Mouse (Mus musculus) C2C12 (cell line): ENCODE data around the gene C2cd3.

Experiments
- CTCF ChIP-seq: IDR thresholded peaks from one replicate; pipeline ENCODE4 v1.5.1; 2011; ENCODE audit not compliant: control insufficient read depth, insufficient read depth, insufficient read length
- FOSL1 ChIP-seq: IDR thresholded peaks from one replicate; pipeline ENCODE4 v1.8.0; 2011; ENCODE audit warnings: mild to moderate bottlenecking, low read length; ENCODE audit not compliant: poor library complexity, insufficient read depth, severe bottlenecking
- USF1 ChIP-seq: IDR thresholded peaks from one replicate; pipeline ENCODE4 v1.6.1; 2011; ENCODE audit warnings: low read depth, mild to moderate bottlenecking, control low read depth, moderate library complexity

DNA sequence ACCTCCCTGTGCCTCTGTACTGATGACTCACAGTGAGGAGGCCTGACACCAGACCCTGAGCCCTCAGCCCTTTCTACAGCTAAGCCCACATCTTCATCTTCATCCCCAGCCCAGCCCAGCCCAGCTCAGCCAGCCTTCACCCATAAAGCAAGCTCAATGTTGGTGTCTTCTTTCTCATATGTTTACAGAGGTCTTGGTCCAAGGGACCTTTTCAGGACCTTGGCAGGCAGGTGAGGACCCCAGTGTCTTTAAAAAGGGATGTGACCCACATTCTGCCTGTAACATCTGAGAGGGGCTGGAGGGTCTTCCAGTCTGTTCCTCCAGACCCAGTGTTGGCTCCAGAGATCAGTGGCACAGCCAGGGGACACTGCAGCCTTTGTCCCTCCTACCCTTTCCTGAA is 127.4 kb downstream of the C2cd3 start:
- TF ChIP-seq CTCF (no peak), USF1 (no peak), FOSL1 (no peak)
